Mouse (Mus musculus) right cerebral cortex, adult 18-20 months (tissue): ENCODE results near the gene Rps10.
"Not testable (repeated sequence)": the region's sequence is repeated elsewhere in the genome, so short reads cannot be mapped to it uniquely, and the experiment has no call there.

Source experiments
- DNase-seq: peaks from one replicate; pipeline ENCODE4 v3.0.0; 2022; ENCODE audit warnings: mixed read lengths

Gene Rps10

DNA sequence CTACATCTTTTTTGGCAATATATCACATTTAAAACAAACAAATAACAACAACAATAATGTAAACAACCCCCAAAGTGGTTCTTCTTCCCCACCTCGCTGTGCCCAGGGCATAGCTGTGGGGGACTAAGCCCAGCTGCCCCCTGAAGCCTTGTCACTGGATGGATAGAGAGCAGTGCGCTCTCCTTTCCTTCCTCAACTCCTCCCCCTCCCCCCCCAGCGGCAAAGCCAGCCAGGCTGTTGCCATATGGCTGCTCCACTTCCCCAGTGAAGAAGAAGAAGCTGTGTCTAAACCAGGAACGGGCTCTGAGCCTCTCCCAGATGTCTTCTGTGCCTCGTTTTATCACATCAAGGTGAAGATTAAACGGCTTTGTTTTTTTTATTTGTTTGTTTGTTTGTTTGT lies 6.6 kb upstream of the Rps10 start:
- DNase-seq = peak; percentile 44

- DNase-seq = peak; percentile 91
These were observed 6.1 kb upstream of the Rps10 start for GRCm38 (mm10) chr17:27642491-27643062.

GRCm38 (mm10) chr17:27639851-27640250 lies 3.4 kb upstream of the Rps10 start:
- DNase-seq = not testable (repeated sequence)

GRCm38 (mm10) chr17:27638921-27639332 lies 2.5 kb upstream of the Rps10 start:
- peak; percentile 91 for DNase-seq

DNA sequence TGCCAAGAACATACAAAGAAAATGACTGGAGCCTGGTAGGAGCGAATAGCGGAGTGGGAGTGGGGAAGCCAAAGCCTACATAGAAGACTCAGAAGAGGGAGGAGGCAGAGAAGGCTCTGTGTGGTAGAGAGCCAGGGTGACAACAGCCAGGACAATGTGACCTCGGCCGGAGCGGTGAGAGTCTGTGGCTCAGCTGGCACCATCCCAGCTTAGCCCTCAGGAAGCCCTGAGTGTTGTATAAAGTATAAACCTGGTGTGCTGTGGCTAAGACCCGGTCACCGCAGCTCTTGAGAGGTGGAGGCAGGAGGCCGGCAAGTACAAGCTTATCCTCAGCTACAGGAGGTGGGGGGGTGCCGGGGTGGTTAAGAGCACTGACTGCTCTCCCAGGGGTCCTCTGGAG lies 864 bp upstream of the Rps10 start:
- DNase-seq = no peak

GRCm38 (mm10) chr17:27635575-27635903 lies 930 bp downstream of the Rps10 start:
- not testable (repeated sequence) for DNase-seq

DNA sequence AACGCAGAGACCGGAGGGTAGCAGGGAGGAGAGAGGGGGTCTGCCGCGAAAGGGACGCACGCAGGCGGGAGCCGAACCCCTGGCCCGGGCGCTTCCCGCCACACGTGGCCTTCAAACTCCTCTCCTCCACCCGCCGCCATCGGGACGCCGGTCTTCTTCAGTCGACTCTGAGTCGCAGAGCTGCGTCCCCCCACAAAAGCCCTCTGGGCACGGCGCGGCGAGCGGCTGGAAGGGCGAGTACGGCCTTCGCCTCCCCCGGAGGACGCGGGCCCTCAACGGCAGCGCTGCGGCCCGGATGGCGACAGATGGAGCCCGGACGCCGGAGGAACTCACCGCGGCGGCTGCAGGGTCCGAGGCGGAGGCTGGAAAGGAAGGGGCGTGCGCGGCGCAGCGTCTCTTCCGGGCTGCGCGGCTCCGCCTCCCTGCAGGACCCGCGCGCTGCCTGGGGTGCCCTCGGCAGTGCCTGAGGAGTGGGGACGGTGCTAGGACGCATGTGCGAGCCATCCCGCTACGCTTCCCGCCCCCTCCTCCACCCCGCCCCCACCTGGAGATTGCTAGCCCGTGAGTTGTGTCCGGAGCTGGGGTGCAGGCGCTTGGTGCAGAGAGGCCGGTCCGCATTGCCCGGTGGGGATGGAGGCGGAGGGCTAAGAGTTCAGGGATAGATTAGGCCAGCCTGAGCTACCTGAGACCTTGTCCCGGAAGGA lies 1.4 kb downstream of the Rps10 start, which contains the start of gene RPS10-NUDT3:
TSS of gene RPS10-NUDT3 (minus strand) at position 352 of the 704 bp plus-strand sequence.
- DNase-seq = peak; percentile 92

GRCm38 (mm10) chr17:27629249-27630020 lies 7.0 kb downstream of the Rps10 start:
- DNase-seq = peak; percentile 82

DNA sequence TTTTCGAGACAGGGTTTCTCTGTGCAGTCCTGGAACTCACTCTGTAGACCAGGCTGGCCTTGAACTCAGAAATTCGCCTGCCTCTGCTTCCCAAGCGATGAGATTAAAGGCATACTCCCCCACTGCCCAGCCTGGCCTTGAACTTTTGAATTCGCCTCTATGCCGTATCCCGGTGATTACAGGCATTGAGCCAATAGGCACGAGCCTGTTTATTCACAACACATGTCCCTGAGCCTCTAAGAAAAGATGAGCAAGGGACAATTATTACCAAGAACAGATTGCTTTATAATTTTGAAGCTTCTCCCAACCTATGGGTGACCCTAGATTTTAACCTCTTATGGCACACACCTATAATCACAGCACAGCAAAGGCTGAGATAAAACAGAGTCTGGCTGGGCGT lies 8.1 kb downstream of the Rps10 start:
- DNase-seq = no peak

DNA sequence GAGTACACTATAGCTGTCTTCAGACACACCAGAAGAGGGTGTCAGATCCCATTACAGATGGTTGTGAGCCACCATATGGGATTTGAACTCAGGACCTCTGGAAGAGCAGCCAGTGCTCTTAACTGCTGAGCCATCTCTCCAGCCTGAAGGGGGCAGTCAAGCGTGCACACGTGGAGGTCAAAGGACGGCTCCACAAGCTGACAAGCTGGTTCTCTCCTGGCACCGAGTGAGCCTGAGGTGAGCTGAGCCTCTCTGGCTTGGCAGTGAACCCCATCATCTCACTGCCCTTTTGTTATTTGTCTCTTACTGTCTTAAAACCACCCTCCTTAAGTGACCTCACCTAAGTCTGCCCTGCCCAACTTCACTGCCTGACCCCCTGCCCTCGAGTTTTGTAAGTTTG lies 9.0 kb downstream of the Rps10 start:
- DNase-seq = no peak

- DNase-seq = no peak
These were observed 9.8 kb downstream of the Rps10 start for GRCm38 (mm10) chr17:27626681-27627080.

- DNase-seq = no peak
These were observed 10.8 kb downstream of the Rps10 start for GRCm38 (mm10) chr17:27625455-27626251.

GRCm38 (mm10) chr17:27623360-27624326 lies 12.8 kb downstream of the Rps10 start, which contains the start of gene Nudt3:
TSS of gene Nudt3 (minus strand) at chr17:27623495.
- DNase-seq = peak; percentile 90

DNA sequence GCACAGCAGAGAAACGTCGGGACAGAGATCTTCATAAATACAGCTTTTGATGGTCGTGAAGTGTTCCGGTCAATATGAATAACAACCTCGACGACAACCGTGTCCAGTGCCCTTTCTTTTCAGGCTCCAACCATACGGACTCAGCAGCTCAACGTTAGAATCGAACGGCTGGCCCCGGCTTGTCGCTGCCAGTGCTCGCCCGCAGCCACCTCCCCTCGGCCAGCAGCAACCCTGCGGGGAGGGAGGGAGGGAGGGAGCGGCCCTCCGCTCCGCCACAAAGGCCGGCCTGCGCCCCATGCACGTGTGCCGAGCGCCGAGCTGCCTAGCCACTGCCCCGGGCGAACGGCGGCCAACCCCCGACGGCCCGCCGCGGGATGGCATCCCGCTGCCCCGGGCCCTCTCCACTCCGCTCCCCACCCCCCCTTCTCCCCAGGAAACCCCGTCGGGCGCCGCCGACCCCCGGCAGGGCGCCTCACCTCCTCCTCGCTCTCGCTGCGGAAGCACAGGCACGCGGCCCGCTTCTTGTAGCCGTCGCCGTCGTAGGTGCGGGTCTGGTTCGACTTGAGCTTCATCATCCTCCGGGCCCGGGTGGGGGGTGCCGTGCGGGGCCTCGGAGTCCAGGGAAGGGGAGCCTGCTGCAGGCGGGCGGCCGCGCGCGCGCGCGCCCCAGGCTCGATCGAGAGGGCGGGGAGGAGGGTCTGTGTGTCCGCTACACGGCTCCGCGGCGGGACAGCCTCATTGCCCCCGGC lies 13.7 kb downstream of the Rps10 start:
- no peak for DNase-seq

DNA sequence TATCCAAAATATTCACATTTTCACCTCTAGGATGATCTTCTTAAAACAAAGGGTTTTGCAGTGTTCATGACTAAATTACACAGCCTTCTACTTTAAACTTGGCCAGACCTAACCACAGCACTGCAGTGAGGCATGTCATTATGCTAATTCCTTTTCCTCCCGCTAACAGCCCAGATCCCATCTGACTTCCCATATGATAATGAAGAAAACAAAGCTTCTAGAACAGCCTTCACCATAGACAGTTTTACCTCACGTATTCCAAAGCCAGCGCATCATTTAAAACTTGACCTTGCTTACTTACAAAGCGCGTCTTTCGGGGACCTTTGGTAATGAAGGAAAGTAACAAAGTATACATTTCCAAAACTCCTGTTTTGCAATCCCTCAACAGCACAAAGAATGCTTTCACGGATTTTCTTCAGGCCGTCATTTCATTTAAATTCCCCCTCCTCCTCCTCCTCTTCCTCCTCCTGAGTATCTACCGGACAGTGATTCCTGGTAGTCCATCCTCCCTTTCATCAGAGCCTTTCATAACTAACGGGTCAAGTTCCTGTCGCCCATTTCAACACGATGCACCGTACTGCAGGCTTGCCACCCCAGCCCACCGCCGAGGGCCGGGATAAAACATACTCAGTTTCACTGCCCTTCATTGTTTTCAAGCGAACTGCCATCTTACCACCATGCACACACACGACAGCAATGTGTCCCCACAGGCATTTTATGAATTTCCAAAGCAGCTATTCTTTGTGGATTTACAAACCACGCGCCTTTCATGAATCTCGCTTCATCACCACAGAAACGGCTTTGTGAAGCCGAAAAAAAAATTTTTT lies 14.6 kb downstream of the Rps10 start:
- DNase-seq = no peak

GRCm38 (mm10) chr17:27621161-27621560 lies 15.3 kb downstream of the Rps10 start:
- DNase-seq = no peak

- DNase-seq = no peak
These were observed 21.1 kb downstream of the Rps10 start for GRCm38 (mm10) chr17:27615388-27615787.

- DNase-seq = no peak
These were observed 23.5 kb downstream of the Rps10 start for GRCm38 (mm10) chr17:27613016-27613415.

- no peak for DNase-seq
These were observed 24.5 kb downstream of the Rps10 start for GRCm38 (mm10) chr17:27611994-27612393.

DNA sequence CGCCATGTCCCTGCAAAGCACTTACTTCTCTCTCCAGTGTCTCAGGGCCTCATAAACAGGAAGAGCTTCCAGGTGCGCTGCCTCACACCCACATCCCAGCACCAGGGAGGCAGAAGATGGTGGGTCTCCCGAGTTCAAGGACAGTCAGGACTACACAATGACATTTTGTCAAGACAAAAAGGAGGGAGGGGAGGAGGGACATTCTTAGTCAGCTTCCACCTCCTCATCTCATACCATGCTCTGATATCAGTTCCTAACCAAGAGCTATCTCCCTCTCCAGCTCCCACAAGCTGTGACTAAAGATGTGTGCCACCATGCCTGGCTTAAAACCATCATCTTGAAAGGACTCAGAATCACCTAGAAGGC lies 25.0 kb downstream of the Rps10 start:
- DNase-seq = no peak
